Mouse (Mus musculus): Measurements from ENCODE around the gene Gtpbp1. TPM values are rescaled to one million over a fixed set of nuclear protein-coding genes. Genes with fewer than 3 reads are reported as not detected.

The Gtpbp1 gene
- total and polyA plus RNA-seq, 3 experiments = 29.2 to 32.5 (median 29.8) TPM

- DNase-seq = peak; percentile 14
Observed at GRCm38 (mm10) chr15:79685141-79685641, 5.5 kb upstream of the Gtpbp1 start.

GRCm38 (mm10) chr15:79686046-79686869, 4.4 kb upstream of the Gtpbp1 start:
- peak; percentile 18 for DNase-seq

- no peak for DNase-seq
Observed at GRCm38 (mm10) chr15:79687175-79687574, 3.5 kb upstream of the Gtpbp1 start.

- DNase-seq = peak; percentile 98
Observed at GRCm38 (mm10) chr15:79687646-79688267, 2.9 kb upstream of the Gtpbp1 start, which contains the start of gene Josd1. Josd1 (minus strand) TSS chr15:79687919.

GRCm38 (mm10) chr15:79688268-79688956, 2.2 kb upstream of the Gtpbp1 start:
- no peak for DNase-seq

- DNase-seq = no peak
Observed at GRCm38 (mm10) chr15:79689662-79690425, 801 bp upstream of the Gtpbp1 start.

- no peak for DNase-seq
Observed at GRCm38 (mm10) chr15:79691023-79691508, 421 bp downstream of the Gtpbp1 start.

- DNase-seq = no peak
Observed at GRCm38 (mm10) chr15:79692334-79692733, 1.7 kb downstream of the Gtpbp1 start.

- no peak for DNase-seq
Observed at GRCm38 (mm10) chr15:79693740-79694139, 3.1 kb downstream of the Gtpbp1 start.

- no peak for DNase-seq
Observed at GRCm38 (mm10) chr15:79694512-79694911, 3.9 kb downstream of the Gtpbp1 start.

GRCm38 (mm10) chr15:79695516-79695915, 4.9 kb downstream of the Gtpbp1 start:
- no peak for DNase-seq

GRCm38 (mm10) chr15:79696508-79696907, 5.9 kb downstream of the Gtpbp1 start:
- no peak for DNase-seq

- no peak for DNase-seq
Observed at GRCm38 (mm10) chr15:79697011-79697410, 6.4 kb downstream of the Gtpbp1 start.

GRCm38 (mm10) chr15:79697558-79698187, 7.0 kb downstream of the Gtpbp1 start:
- DNase-seq = no peak

- DNase-seq = no peak
Observed at GRCm38 (mm10) chr15:79706603-79707214, 16.1 kb downstream of the Gtpbp1 start.

GRCm38 (mm10) chr15:79708229-79708822, 17.7 kb downstream of the Gtpbp1 start:
- DNase-seq = no peak

- DNase-seq = no peak
Observed at GRCm38 (mm10) chr15:79715646-79716045, 25.0 kb downstream of the Gtpbp1 start.

GRCm38 (mm10) chr15:79716710-79717109, 26.1 kb downstream of the Gtpbp1 start:
- no peak for DNase-seq

- DNase-seq = no peak
Observed at GRCm38 (mm10) chr15:79720267-79720666, 29.6 kb downstream of the Gtpbp1 start.

GRCm38 (mm10) chr15:79720796-79721195, 30.2 kb downstream of the Gtpbp1 start:
- DNase-seq = no peak
